Mouse (Mus musculus) B cell, adult 2 months (primary cell): Measurements from ENCODE around the gene Pla2g4c.

Experiments used
- DNase-seq, 2 experiments: peaks; one replicate each; pipeline ENCODE4 v3.0.0; 2022

Pla2g4c gene

DNA sequence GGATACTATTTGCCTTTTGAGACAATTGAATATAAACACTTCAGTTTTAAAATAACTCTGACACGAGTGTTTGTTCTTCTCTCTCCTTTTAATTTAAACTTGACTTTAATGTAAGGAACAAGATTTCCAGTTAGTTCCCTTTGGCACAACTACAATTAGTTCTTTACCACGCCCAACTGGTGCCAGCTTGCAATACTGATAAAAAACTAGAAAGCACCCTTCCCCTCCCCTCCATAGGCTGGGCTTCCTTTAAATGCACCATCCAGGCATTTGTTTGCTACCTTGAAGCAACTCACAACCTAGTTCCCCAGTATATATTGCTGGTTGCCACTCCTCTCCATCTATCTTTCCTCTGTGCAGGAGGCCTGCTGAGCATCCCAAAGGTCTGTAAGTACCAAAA, at the start of gene Pla2g4c:
TSS of gene Pla2g4c (plus strand) at position 340 of the 400 bp plus-strand sequence.
- DNase-seq: no peak

GRCm38 (mm10) chr7:13277081-13277480, 47.4 kb upstream of the Pla2g4c start, which contains the start of gene Lig1:
Gene Lig1, plus strand, starts transcription at chr7:13277283.
- DNase-seq: no peak

DNA sequence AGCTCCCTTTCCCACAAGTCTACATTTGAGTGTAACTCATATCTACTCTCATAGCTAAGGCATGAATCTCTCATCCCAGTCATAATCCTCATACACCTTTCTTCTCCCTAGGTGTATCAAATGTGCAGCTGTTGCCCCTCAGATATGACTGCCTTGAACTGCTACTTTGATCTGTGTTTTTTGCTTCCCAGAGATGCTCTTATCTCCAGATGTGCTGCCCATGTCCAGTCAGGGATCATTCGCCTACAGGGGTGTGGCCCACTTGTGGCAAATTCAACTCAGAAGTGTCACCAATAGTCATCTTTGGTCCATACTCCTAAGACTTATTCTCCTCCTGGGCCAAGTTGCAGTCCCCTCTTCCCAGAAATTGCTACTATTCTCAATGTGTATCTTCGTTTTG, 46.6 kb upstream of the Pla2g4c start:
- no peak for DNase-seq

DNA sequence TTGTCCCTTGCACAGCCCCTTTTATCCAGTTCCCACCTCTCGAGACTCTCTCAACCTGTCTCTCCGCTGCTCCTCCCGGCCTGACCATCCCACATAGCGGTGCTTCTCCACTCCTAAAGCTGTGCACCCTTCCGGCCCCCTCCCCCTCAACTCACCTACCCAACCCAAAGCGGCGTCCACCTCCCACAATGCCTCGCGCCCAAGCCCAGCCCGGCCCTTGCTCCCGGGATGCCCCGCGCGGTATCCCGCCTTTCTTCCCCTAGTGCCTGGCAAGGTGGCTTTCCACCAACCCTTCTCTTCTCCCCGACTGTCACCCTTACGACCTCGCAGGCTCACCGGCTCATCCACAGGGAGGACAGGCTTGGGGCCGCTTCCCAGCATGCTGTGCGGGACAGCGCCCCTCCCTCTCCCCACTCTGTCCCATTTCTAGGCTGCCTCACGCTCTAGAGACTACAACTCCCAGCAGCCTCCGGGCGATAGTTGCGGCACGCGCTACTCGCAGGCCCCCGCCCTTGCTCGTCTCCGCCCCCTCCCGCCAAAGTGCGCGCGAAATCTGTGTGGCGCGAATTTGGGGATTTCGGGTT, 46.1 kb upstream of the Pla2g4c start, which contains the start of gene Zswim9:
TSS of gene Zswim9 (minus strand) at position 414 of the 584 bp plus-strand sequence.
- peak; percentile 95 to 96 for DNase-seq

DNA sequence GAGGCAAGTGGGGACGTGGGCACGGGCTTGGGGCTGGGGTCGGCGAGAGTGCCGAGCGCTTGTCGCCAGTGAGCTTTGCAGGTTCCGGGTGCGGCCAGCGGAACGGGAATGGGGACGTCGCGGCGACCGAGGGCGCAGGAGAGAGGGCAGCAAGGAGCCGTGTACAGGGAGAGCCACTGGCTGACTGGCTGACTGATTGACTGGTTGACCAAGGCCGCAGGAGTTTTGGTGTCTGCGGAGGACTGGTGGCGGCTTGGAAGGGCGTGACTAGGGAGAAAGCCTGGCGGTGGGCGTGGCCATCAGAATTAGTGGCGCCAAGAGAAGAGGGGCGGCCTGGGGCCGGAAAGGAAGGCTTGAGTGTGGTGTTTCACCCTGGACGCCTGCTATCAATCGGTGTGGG, 45.5 kb upstream of the Pla2g4c start:
- DNase-seq: peak; percentile 13 to 15

DNA sequence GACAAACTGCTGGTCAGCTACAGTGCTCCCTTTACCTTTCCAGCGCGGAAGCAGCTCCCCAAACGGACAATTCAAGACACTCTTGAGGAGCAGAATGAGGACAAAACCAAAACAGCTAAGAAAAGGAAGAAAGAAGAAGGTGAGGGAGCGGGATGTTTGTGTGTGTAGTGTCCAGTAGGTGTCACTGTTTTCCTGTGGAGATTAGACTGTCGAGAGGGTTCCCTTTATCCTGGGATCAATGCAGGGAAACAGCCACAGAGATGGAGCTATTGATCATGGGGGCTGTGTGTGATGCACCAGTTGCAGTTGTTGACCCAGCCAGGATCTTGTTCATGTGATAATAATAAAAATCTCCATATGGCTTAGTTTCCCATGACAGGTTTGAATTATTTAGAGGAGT, 35.8 kb upstream of the Pla2g4c start:
- peak; percentile 9 to 14 for DNase-seq

DNA sequence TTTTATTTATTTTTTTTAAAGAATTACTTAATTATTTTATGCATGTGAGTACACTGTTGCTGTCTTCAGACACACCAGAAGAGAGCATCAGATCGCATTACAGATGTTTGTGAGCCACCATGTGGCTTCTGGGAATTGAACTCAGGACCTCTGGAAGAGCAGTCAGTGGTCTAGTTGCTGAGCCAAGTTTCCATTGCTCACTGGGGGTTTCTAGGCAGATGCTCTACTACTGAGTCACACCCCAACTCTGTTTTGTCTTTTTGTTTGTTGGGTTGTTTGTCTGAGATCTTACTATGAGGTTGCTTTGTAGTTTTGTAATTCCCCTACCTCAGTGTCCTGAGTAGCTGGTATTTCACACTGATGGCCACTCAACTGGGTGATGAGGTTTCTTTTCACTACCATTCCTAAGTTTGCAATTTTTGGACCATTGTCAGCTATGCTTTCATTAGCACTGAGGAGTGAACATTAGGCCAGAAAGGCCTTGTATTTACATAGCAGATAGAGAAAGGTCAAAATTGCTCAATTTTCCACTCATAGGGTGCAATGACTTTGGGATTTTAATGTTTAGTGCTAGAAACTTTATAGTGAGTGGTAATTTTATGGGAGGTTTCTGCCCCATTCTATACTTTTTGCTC, 34.3 kb upstream of the Pla2g4c start:
- no peak for DNase-seq

DNA sequence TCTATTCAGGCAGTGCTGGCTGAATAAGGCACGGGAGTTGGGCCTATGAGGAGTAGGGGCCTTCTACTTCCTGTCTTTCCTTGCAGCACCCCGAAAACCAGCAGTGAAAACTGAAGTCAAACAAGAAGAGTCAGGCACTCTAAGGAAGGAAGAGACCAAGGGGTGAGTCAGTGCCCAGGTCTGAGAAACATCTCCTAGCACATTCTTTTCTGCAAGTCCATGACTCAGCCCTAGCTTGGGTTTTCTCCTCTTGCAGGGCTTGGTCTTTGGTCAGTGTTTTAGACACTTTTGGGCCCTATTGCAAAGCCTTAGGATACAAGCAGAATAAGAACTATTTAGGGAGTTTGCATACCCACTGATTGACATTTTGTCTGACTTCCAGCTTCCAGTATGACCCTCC, 33.1 kb upstream of the Pla2g4c start:
- no peak for DNase-seq

DNA sequence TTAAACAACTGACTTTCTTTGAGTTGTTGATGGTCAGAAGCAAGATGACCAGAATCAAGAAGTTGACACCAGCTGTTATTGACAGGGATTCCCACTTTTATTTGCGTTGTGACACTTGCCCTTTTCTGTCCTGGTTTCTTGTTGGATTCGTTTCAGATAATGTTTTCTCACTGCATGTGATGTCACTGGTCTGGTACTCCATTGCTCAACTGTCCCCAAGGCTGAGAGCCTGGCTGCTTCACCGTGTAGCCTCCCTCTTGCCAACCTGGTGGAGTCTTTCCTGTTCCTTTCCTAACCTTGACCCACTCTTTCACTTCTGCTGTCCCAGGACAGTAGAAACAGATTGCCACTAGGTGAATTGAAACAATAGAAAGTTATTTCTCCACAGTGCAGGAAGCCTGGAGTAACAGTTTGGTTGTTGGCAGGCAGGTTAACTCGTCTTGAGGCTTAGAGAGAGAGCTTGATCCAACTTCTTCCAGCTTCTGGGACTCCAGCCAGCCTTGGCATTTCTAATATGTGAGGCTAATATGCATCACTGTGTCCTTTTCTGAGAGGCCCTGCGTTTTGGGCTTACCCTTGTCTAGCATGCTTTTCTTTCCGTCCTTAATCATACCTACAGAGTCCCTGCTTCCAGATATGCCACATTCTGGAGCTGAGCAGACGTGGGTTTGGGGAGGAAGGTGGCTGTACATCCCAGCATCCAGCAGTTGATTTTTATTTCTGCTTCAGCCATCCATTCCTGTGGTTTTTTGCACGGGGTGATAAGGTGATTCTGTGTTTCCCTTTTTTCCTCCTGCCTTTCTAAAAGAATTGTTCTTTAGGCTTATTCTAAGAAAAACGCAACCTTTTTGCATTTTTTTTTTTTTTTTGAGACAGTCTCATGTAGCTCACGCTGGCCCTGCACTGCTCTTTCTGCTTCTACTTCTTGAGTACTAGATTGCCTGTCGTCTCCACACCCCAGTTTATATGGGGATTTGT, 30.3 kb upstream of the Pla2g4c start:
- no peak for DNase-seq

DNA sequence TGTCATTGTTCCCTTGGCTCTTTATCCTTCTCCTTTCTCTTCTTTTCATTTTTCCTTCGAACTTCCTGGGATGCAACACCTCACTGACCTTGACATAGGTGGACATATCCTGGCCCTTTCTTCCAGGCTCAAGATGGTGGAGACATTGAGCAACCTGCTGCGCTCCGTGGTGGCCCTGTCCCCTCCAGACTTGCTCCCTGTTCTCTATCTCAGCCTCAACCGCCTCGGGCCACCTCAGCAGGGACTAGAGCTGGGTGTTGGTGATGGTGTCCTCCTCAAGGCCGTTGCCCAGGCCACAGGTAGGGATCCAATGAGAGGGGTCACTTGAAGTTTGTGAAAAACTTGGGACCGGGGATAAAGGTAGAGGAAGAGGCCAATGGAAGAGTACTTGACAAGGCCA, 29.2 kb upstream of the Pla2g4c start:
- DNase-seq: no peak

- DNase-seq: no peak
These were observed 26.8 kb upstream of the Pla2g4c start for GRCm38 (mm10) chr7:13297636-13298035.

- DNase-seq: no peak
These were observed 25.6 kb upstream of the Pla2g4c start for GRCm38 (mm10) chr7:13298821-13299220.

DNA sequence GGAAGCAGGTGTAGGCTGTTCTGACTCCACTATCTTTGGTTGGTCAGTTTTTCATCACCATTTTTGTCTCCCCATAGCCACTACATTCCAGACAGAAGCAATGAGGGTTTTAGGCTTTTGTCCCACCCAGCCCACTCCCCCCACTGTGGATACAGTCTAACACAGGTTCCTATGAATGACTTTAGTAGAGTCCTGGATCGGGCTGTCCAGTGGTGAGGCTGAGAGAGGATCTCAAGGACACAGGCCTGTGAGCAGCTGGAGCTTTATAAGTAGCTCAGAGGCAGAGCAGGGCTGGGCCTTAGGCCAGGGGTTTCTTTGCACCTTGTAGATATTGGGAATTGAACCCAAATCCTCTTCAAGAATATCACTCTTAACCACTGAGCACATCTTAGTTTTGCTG, 22.8 kb upstream of the Pla2g4c start:
- DNase-seq: no peak

- peak; percentile 15 to 26 for DNase-seq
These were observed 21.7 kb upstream of the Pla2g4c start for GRCm38 (mm10) chr7:13302780-13303179.

- no peak for DNase-seq
These were observed 21.1 kb upstream of the Pla2g4c start for GRCm38 (mm10) chr7:13303372-13303771.

- DNase-seq: no peak
These were observed 15.0 kb upstream of the Pla2g4c start for GRCm38 (mm10) chr7:13309407-13309806.

GRCm38 (mm10) chr7:13310493-13311199, 13.8 kb upstream of the Pla2g4c start:
- no peak for DNase-seq

DNA sequence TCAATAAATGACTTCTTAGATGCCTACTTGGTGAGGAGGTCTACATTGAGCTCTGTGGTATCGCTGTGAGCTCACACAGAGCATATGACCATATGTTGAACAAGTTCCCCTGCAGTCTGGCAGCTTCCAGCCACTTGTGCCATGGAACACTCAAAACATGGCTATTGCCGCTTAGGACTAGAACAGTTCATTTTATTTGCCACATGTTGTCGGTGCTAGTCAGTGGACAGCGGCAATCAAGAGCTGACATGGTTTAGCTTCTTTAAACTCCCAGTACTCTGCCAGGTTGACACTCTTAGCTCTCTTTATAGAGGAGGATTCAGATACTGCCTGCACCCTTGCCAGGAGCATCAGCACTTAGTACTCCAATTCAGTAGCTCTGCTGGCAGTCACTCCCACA, 13.1 kb upstream of the Pla2g4c start:
- no peak for DNase-seq

GRCm38 (mm10) chr7:13314095-13314597, 10.3 kb upstream of the Pla2g4c start:
- DNase-seq: no peak

GRCm38 (mm10) chr7:13321424-13321823, 3.0 kb upstream of the Pla2g4c start:
- no peak for DNase-seq

- no peak for DNase-seq
These were observed 6.1 kb downstream of the Pla2g4c start for GRCm38 (mm10) chr7:13330575-13330974.

- no peak for DNase-seq
These were observed 31.5 kb downstream of the Pla2g4c start for GRCm38 (mm10) chr7:13355943-13356342.

DNA sequence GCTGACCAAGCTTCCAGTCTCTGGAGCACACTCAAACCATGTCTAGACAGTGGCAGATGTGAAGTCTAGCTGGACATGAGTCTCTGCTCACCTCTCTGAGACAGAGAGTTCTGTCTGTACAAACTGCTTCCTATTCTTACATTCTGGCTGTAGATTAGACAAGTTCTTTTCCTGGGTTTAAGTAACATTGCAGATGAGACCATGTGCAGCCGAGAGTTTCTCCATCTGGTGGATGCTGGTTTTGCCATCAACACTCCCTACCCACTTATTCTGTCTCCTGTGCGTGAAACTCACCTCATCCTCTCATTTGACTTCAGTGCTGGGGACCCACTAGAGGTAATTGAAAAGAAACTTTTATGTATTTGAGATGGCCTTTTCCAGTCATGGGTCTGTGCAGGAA, 56.1 kb downstream of the Pla2g4c start:
- no peak for DNase-seq
